ENCODE assay signal across 8 mouse cellular contexts in the genomic region with DNA sequence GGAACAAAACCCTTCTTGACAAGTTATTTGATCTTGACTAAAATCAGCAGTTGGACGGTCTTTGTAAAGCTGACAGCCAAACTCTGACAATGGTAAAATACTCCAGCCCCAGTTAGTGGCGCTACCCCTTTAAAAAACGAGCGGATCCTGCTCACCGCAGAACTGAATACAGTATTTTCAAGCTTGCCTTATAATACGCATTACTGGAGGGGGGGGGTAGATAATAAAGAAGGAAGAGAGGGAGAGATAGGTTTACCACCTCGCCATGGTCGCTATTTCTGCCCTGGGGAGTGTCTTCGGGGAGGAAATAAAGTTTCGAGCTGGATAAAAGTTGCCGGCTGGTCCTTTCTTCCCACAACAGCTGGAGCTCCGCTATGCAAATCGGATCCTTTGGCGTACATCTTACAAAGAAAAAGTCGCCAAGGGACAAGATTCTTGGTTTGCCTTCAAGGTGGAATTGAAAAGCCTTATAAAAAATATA. TPM values are rescaled to one million over a fixed set of nuclear protein-coding genes. Genes with fewer than 3 reads are reported as not detected.
A peak's percentile ranks its signal among the peaks of the same experiment; 100 is the strongest.
DNase-seq lines count a peak whose midpoint lies in the region; ATAC-seq and TF ChIP-seq lines count a peak whose summit lies in the region.

No protein-coding gene starts in this region.

- no peak for TF ChIP-seq CTCF in C2C12 (IDR thresholded peaks at IDR 0.05; ENCODE audit: control insufficient read depth, insufficient read depth, insufficient read length)
- TF ChIP-seq CTCF in kidney, postnatal 0 days (IDR thresholded peaks at IDR 0.05; ENCODE audit: low read depth): peak; percentile 29; the same call in 1 of the 2 replicates

- H3ac ChIP-seq in C2C12 (ENCODE audit: control insufficient read depth, insufficient read length, low read depth): peak overlapping the region; percentile 40

- peak overlapping the region; percentile 68 for H3K4me3 ChIP-seq in C2C12 (ENCODE audit: insufficient read depth, poor library complexity, severe bottlenecking)
- H3K4me3 ChIP-seq in embryonic facial prominence, embryonic 11.5 days (ENCODE audit: low read depth, low read length): peak overlapping the region; percentile 70
- H3K4me3 ChIP-seq in heart, embryonic 14.5 days (ENCODE audit: control insufficient read depth in 1 of 2, insufficient read depth in 1 of 2, low read depth in 1 of 2, low read length in 2 of 2): peak overlapping the region; percentile 73 to 87
- H3K4me3 ChIP-seq in kidney, postnatal 0 days (replicated peaks; ENCODE audit: low read depth, low read length): peak overlapping the region; percentile 48
- H3K4me3 ChIP-seq in lung, embryonic 16.5 days (ENCODE audit: low read length): peak overlapping the region; percentile 85

- peak; percentile 77 for DNase-seq in NIH3T3 (ENCODE audit: low read depth)
- peak; percentile 74 for DNase-seq in embryonic facial prominence, embryonic 11.5 days (ENCODE audit: low spot score)
- peak; percentile 91 for DNase-seq in kidney, postnatal 0 days (ENCODE audit: low spot score)
- peak; percentile 58 for DNase-seq in yolk sac, embryonic 10.5 days (ENCODE audit: low spot score)

- ATAC-seq in embryonic facial prominence, embryonic 11.5 days (replicated peaks; ENCODE audit: insufficient number of reproducible peaks, low FRiP score, low TSS enrichment, low read depth): no peak
- ATAC-seq in heart, embryonic 14.5 days (ENCODE audit: insufficient number of reproducible peaks, insufficient read depth, low FRiP score, low read depth): no peak
- no peak for ATAC-seq in kidney, postnatal 0 days (replicated peaks; ENCODE audit: low FRiP score, low read depth)
- ATAC-seq in lung, embryonic 16.5 days (ENCODE audit: low read depth): 0 out of 2 replicates have a peak, but pooled peaks have one; percentile 13
- ATAC-seq in neutrophil, adult 5-6 weeks (ENCODE audit: extremely low read depth, insufficient number of reproducible peaks, low FRiP score, poor library complexity, severe bottlenecking): peak; percentile 33; the same call in 1 of the 2 replicates

- no peaks in the 10 kb centered on the region for H3K4me1 ChIP-seq in embryonic facial prominence, embryonic 11.5 days (ENCODE audit: control insufficient read depth, insufficient read depth, low read length)
- H3K4me1 ChIP-seq in heart, embryonic 14.5 days (ENCODE audit: control insufficient read depth in 2 of 2, insufficient read depth in 2 of 2, low read length in 2 of 2): peaks cover 0 to 21% of the 10 kb centered on the region in 2 experiments; a peak in 3 of 4 replicates
- peaks cover 3% of the 10 kb centered on the region; the same call in 1 of the 2 replicates for H3K4me1 ChIP-seq in kidney, postnatal 0 days (replicated peaks; ENCODE audit: insufficient read depth, low read length)
- H3K4me1 ChIP-seq in lung, embryonic 16.5 days (replicated peaks; ENCODE audit: control insufficient read depth, insufficient read depth, low read length): peaks cover 17% of the 10 kb centered on the region

- no peaks in the 10 kb centered on the region for H3K27me3 ChIP-seq in C2C12 (ENCODE audit: control insufficient read depth, insufficient read depth, insufficient read length)
- H3K27me3 ChIP-seq in embryonic facial prominence, embryonic 11.5 days (ENCODE audit: control insufficient read depth, insufficient read depth, low read length): no peaks in the 10 kb centered on the region
- H3K27me3 ChIP-seq in heart, embryonic 14.5 days (ENCODE audit: control insufficient read depth, insufficient read depth, low read length): no peaks in the 10 kb centered on the region
- H3K27me3 ChIP-seq in kidney, postnatal 0 days (ENCODE audit: insufficient read depth, low read length): no peaks in the 10 kb centered on the region
- H3K27me3 ChIP-seq in lung, embryonic 16.5 days (ENCODE audit: control insufficient read depth, insufficient read depth, low read depth, low read length): no peaks in the 10 kb centered on the region

- H3K79me2 ChIP-seq in C2C12 (ENCODE audit: control insufficient read depth, insufficient read depth): peaks cover 56% of the 10 kb centered on the region

- 0% methylated on average over 15 of the region's 15 CpGs for WGBS in embryonic facial prominence, embryonic 11.5 days
- under 1% methylated on average over 15 of the region's 15 CpGs for WGBS in heart, embryonic 14.5 days
- WGBS in kidney, postnatal 0 days: 0% methylated on average over 15 of the region's 15 CpGs
- 0% methylated on average over 15 of the region's 15 CpGs for WGBS in lung, embryonic 16.5 days

- peaks cover 22% of the 10 kb centered on the region for H3K36me3 ChIP-seq in C2C12 (ENCODE audit: control insufficient read depth, insufficient read depth)
- H3K36me3 ChIP-seq in embryonic facial prominence, embryonic 11.5 days (replicated peaks; ENCODE audit: control insufficient read depth, insufficient read depth, low read depth, low read length): no peaks in the 10 kb centered on the region
- peaks cover 13% of the 10 kb centered on the region for H3K36me3 ChIP-seq in heart, embryonic 14.5 days (ENCODE audit: control insufficient read depth, insufficient read depth, low read length)
- H3K36me3 ChIP-seq in kidney, postnatal 0 days (ENCODE audit: insufficient read depth, low read length): no peaks in the 10 kb centered on the region
- peaks cover 9% of the 10 kb centered on the region for H3K36me3 ChIP-seq in lung, embryonic 16.5 days (ENCODE audit: control insufficient read depth, insufficient read depth, low read length)

- no peaks in the 10 kb centered on the region for H3K9me3 ChIP-seq in embryonic facial prominence, embryonic 11.5 days (replicated peaks; ENCODE audit: control insufficient read depth, low read length)
- H3K9me3 ChIP-seq in heart, embryonic 14.5 days (ENCODE audit: control insufficient read depth, low read length): no peaks in the 10 kb centered on the region
- no peaks in the 10 kb centered on the region for H3K9me3 ChIP-seq in kidney, postnatal 0 days (replicated peaks; ENCODE audit: low read length)
- H3K9me3 ChIP-seq in lung, embryonic 16.5 days (ENCODE audit: control insufficient read depth, low read length): no peaks in the 10 kb centered on the region

- peak overlapping the region; percentile 90 for H3K4me2 ChIP-seq in embryonic facial prominence, embryonic 11.5 days (ENCODE audit: low read depth, low read length)
- peak overlapping the region; percentile 77 for H3K4me2 ChIP-seq in heart, embryonic 14.5 days (ENCODE audit: low read length)
- H3K4me2 ChIP-seq in kidney, postnatal 0 days (ENCODE audit: low read length): peak overlapping the region; percentile 90
- H3K4me2 ChIP-seq in lung, embryonic 16.5 days (ENCODE audit: low read depth, low read length): peak overlapping the region; percentile 74

- H3K79me3 ChIP-seq in C2C12 (ENCODE audit: low read depth): peaks cover 27% of the 10 kb centered on the region

- peak overlapping the region; percentile 61 for H3K9ac ChIP-seq in embryonic facial prominence, embryonic 11.5 days (replicated peaks; ENCODE audit: low read length)
- peak overlapping the region; percentile 89 for H3K9ac ChIP-seq in heart, embryonic 14.5 days (ENCODE audit: low read length)
- peak overlapping the region; percentile 65 for H3K9ac ChIP-seq in kidney, postnatal 0 days (ENCODE audit: low read depth, low read length)
- H3K9ac ChIP-seq in lung, embryonic 16.5 days (ENCODE audit: low read length): peak overlapping the region; percentile 87

- H3K27ac ChIP-seq in embryonic facial prominence, embryonic 11.5 days (replicated peaks; ENCODE audit: low read depth, low read length): peak overlapping the region; percentile 68
- peak overlapping the region; percentile 76 to 95 for H3K27ac ChIP-seq in heart, embryonic 14.5 days (replicated peaks in 1 of 2; ENCODE audit: control insufficient read depth in 1 of 2, insufficient read depth in 1 of 2, low read depth in 2 of 2, low read length in 2 of 2)
- H3K27ac ChIP-seq in kidney, postnatal 0 days: peak overlapping the region; percentile 88
- peak overlapping the region; percentile 95 for H3K27ac ChIP-seq in lung, embryonic 16.5 days (ENCODE audit: low read length)

TF ChIP-seq in C2C12, 6 proteins besides CTCF, POLR2A, EP300 and RAD21:
- TF ChIP-seq MYOD1 (IDR thresholded peaks at IDR 0.05; ENCODE audit: control insufficient read depth, insufficient read length, low read depth) (no peak), USF1 (IDR thresholded peaks at IDR 0.05; ENCODE audit: low read depth) (no peak)

RNA-seq across cellular contexts. Expression of gene Arid5b, which starts 0.8 kb away (rescaled TPM):
- 6.0 TPM for polyA plus RNA-seq in C2C12 (2012; fragmentation: generic; extraction: Trizol)
- polyA plus RNA-seq in embryonic facial prominence, embryonic 11.5 days (2014; fragmentation: Nextera tagmentation; extraction: Ambion mirVana): 27.5 and 28.1 TPM in 2 replicates
- polyA plus RNA-seq in heart, embryonic 14.5 days (2014; fragmentation: Nextera tagmentation; extraction: Ambion mirVana): 23.0 and 23.3 TPM in 2 replicates
- polyA plus RNA-seq in kidney, postnatal 0 days (2015; fragmentation: Nextera tagmentation; extraction: Ambion mirVana): 30.3 and 31.1 TPM in 2 replicates
- 41.8 and 42.7 TPM in 2 replicates for polyA plus RNA-seq in lung, embryonic 16.5 days (2015; fragmentation: Nextera tagmentation; extraction: Ambion mirVana)
- total RNA-seq in neutrophil, adult 5-6 weeks (2017): 39.8 and 41.2 TPM in 2 replicates

Comparison
In these comparisons a context has a peak if more than half of its experiments do, and no peak if none do; other contexts are left out.
1. ATAC-seq: peak in lung, embryonic 16.5 days (single experiment) and neutrophil, adult 5-6 weeks (single experiment); none in embryonic facial prominence, embryonic 11.5 days (single experiment), heart, embryonic 14.5 days (single experiment) and kidney, postnatal 0 days (single experiment).
2. Peak in every context shown above with its lines, with median percentiles within 50 percentile points of each other: H3K4me3 ChIP-seq, DNase-seq, H3K27ac ChIP-seq, H3K4me2 ChIP-seq and H3K9ac ChIP-seq.